Mouse (Mus musculus): ENCODE data around the gene St7l. TPM values are rescaled to one million over a fixed set of nuclear protein-coding genes. Genes with fewer than 3 reads are reported as not detected.

The St7l gene
- total and polyA plus RNA-seq, 3 experiments = 8.3 to 59.4 (median 54.0) TPM

DNA sequence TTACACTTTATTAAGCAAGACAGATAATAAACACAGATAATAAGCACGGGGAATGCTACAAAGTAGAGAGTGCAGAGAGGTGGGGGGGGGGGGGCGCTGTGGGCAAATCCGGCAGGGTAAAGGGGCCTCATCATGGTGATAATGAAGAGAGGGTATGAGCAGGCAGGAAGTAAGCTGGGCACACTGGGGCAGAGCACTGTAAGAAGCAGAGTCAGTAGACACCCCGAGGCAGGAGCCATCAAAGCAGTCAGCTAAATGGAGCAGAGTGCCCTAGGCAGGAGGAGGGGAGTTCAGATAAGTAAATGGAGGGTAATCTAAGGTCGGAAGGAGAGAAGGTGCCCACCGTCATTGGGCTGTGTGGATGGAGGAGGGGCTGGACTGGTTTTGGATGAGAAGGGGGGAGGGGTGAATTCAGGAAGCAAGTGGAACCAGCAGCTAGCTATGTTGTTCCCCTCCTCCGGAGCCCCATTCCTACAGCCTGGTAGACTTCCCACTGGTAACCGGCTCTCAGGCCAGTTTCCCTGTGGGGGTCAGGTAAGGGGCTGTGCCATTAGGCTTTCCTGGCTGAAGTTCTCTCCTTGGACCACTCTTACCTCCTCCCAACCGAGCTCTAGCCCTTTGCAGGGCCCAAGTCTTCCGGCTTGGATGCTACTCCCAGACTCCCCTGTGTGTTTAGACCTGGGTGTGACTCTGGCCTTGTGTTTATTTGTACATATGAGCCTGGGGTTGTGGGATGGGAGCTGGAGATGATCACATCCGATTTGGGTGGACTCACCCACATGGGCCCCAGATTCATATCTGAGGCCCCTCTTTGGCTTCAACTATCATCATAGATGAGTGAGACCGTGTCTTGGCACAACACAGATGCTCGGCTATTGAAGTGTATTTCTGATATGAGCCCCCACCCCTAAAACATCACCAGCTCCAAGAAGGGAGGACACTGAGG lies 99.8 kb downstream of the St7l start:
- DNase-seq = no peak

DNA sequence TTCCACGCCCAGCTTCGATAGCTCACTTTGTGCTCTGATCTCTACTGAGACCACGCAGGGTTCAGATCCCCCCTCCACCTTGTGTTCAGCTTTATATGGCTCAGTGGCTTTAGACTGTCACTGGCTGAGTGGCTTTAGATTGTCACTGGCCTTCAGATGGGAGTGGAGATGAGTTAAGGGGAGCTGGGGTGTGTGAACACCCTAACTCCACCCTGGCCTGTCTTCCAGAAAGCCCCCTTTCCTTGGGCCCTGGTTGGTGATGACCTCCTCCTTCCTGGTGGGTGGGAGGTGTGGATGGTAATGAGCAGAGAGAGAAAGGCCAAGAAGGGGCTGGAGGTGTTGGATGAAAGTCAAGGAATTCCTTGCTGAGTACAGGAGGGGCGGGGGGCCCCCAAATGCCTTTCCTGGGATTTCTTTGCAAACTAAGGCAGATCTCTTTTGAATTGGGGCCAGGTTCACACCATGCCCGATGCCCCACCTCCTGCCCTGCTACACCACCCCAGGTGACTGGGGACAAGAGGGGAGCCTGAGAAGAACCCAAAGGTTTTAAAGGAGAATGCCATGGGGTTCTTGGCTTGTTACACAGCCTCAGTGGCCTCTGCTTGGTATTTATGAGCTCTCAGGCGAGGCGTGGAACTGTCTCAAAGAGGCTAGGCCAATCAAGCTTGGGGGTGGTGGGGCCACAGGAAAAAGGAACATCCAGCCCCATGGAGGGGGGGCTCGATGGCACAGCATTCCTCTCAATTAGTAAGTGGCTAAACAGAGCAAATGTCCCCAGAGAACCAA lies 101.5 kb downstream of the St7l start:
- no peak for DNase-seq

DNA sequence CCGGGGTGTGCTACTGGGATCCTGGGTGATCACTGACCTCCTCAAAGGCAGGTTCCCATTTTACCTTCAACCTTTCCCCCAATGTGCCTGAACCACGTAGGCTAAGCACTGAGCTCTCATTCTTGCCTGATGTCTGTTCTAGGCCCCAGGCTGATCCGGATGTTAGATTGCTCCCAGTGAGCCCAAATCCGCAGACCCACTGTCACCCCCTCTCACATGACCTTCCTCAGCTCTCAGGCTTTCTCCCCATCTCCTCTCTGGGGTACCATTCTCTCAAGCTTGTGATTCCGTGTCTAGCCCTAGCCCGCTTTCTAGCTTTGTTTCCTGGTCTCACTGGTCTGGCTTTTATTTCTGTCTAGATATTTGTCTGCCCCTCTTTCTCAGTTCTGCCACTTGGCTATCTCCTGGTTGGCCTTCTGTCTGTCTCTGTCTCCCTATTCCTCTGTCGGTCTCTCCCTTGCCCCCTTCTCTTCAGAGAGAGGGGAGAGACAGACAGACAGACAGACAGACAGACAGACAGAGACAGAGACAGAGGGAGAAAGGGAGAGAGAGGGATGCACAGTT lies 102.3 kb downstream of the St7l start:
- DNase-seq = no peak

DNA sequence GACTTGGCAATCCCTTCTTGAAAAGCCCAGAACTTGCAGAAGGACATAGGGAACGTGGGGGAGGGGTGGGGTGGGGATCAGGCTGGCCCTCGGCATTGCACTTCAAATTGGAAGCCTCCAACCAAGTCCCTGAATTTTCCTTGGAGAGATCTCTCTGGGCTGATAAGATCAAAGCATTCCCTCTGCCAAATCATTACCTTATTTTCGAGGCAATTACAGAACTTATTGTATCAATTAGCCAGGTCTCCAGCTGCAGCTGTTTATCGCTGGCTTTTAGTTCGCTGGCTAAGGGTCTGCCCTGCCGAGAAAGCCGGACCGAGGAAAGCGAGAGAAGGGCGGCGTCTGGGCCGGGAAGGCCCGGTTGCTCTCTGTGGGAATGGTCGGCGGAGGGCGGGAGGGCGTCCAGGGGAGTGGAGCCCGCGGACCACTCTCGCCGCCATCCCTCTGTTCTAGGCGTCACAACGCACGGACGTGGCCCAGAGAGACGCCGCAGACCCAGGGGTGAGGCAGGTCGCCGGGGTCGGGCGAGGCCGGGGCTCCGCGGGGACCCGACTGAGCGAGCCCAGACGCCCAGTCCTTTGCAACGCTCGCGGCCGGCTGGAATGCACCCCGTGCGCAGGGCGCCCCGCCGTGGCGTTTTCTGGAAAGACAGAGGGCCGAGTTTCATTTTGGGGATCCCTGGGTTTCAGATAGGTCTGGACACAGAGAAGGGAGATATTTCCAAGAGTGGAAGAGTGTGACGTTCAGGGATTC lies 103.9 kb downstream of the St7l start:
- peak; percentile 94 for DNase-seq

Other genes starting within 250 kb of the St7l start
- gene Slc16a1, start 225.3 kb upstream of the St7l start, total RNA-seq (2021) = 10 to 100 TPM; 51.5 to 60.9 TPM
- 18.4 and 29.5 TPM in 2 replicates for gene Slc16a1, start 225.3 kb upstream of the St7l start, polyA plus RNA-seq (2012; rRNA removed)
- 10 to 100 TPM in 1 of 2 experiments, 1 to 10 TPM in 1; 5.0 to 13.1 TPM for gene Ppm1j, start 82.9 kb upstream of the St7l start, total RNA-seq (2021)
- gene Ppm1j, start 82.9 kb upstream of the St7l start, polyA plus RNA-seq (2012; rRNA removed) = 11.6 and 12.2 TPM in 2 replicates
- 1 to 10 TPM in 1 of 2 experiments, under 1 TPM in 1; 0.43 to 1.3 TPM for gene Fam19a3, start 82.2 kb upstream of the St7l start, total RNA-seq (2021)
- 0.46 and 2.1 TPM in 2 replicates for gene Fam19a3, start 82.2 kb upstream of the St7l start, polyA plus RNA-seq (2012; rRNA removed)
- 100 to 1,000 TPM; 128 to 132 TPM for gene Rhoc, start 75.6 kb upstream of the St7l start, total RNA-seq (2021)
- gene Rhoc, start 75.6 kb upstream of the St7l start, polyA plus RNA-seq (2012; rRNA removed) = 61.3 and 69.7 TPM in 2 replicates
- gene Mov10, start 45.4 kb upstream of the St7l start, total RNA-seq (2021) = 10 to 100 TPM; 16.7 to 18.9 TPM
- gene Mov10, start 45.4 kb upstream of the St7l start, polyA plus RNA-seq (2012; rRNA removed) = 13.2 and 15.3 TPM in 2 replicates
- gene Capza1, start 500 bp downstream of the St7l start, total RNA-seq (2021) = 100 to 1,000 TPM in 1 of 2 experiments, 10 to 100 TPM in 1; 77.7 to 109 TPM
- 5.8 and 7.3 TPM in 2 replicates for gene Capza1, start 500 bp downstream of the St7l start, polyA plus RNA-seq (2012; rRNA removed)
- gene Wnt2b, start 97.9 kb downstream of the St7l start, total RNA-seq (2021) = 10 to 100 TPM; 16.5 to 25.9 TPM
- 17.6 and 20.1 TPM in 2 replicates for gene Wnt2b, start 97.9 kb downstream of the St7l start, polyA plus RNA-seq (2012; rRNA removed)
- 10 to 100 TPM; 17.3 to 23.7 TPM for gene Cttnbp2nl, start 189.1 kb downstream of the St7l start, total RNA-seq (2021)
- gene Cttnbp2nl, start 189.1 kb downstream of the St7l start, polyA plus RNA-seq (2012; rRNA removed) = 2.1 and 2.8 TPM in 2 replicates
- gene 4930564D02Rik, start 202.8 kb downstream of the St7l start, total RNA-seq (2021) = not detected
- not detected in 2 replicates for gene 4930564D02Rik, start 202.8 kb downstream of the St7l start, polyA plus RNA-seq (2012; rRNA removed)

Data from adrenal gland, adult 2 months (tissue).